Mouse (Mus musculus): ENCODE data around the gene Gm10295.

The Gm10295 gene

DNA sequence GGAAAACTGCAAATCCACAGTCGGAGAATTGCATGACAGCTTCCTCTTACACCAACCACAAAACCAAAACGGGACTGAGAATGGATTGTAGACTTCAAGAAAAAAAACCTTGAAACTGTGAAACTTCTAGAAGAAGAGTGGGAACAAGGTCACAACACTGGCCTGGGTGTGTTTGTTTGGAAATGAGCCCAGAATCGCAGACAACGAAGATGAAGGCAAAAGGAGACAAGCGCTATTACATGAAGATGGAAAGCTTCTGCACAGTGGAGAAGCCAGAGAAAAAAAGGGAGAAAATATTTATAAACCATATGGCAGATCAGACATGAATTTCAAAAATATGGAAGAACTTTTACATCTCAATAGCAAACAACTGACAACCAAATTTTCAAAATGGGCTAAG is 4.3 kb upstream of the Gm10295 start:
- no peak for DNase-seq (ENCODE audit: low spot score)

GRCm38 (mm10) chr7:71348922-71349321 is 2.4 kb downstream of the Gm10295 start:
- no peak for DNase-seq (ENCODE audit: low spot score)

- DNase-seq (ENCODE audit: low spot score), result no peak
Observed at GRCm38 (mm10) chr7:71324919-71325583, 26.2 kb downstream of the Gm10295 start.

DNA sequence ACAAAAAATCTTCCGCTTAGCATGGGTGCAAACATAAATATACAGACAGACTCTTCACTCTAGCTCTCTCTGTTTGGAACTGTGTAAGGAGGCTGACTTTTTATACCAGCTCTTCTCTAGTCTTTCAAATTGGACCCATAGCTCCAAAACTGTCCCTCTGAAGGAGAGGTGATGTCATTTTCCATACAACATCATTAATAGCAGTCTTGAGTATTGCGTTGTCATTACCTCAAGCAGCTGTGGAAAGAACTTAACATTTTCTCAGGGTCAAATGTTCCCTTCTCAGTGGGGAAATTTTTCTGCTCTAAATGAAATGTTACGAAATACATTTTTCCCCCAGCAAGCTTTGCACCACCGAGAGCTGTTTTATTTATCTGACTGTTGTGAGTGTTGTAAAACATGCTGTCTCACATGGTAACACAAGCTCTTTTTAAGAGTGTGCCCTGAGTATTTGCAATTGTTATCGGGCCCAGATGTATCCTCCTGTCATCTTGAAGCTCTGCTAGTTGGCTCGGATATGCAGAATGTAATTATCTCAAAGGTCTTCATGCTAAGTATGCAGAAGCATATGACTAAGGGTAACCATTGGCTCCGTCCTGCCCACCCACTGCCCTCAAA is 38.0 kb downstream of the Gm10295 start:
- no peak for DNase-seq (ENCODE audit: low spot score)

GRCm38 (mm10) chr7:71312375-71312774 is 38.9 kb downstream of the Gm10295 start:
- DNase-seq (ENCODE audit: low spot score), result no peak

DNA sequence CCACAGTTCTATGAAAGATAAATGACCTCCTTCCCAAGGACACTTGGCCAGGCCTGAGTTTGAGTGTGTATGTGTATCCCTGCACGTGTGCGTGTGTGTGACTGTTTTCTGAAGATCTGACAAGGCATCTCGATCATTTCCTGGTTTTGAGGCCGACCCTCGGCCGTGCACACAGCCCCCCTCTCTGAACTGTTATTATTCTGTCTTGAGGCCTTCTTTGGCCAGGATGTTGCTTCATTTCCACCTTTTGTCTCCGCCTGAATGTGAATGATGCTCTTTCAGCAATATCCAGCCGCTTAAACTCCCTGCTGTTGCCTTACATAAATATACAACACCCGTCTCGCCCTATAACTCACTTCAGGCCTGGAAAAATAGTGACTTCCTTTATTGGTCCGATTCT is 39.9 kb downstream of the Gm10295 start:
- DNase-seq (ENCODE audit: low spot score), result no peak

DNA sequence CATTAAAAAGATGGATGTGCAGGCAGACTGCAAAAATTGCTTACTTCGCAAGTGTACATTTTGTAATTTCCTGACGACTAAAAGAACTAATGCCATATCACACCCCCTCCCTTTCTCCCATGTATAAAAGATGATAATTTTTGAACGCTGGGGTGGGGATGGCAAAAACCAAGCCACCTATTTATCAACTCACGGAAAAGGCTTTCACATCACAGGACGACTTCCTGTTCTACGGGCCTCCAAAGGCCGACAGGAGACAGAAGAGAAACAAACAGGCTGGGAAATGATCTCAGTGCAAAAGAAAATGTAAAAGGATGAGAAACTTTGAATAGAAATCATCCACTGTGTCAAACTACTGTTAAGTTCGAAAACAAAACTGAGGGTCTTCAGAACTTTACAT is 43.2 kb downstream of the Gm10295 start:
- no peak for DNase-seq (ENCODE audit: low spot score)

GRCm38 (mm10) chr7:71302714-71303113 is 48.6 kb downstream of the Gm10295 start:
- no peak for DNase-seq (ENCODE audit: low spot score)

Measured in testis, postnatal 10 days (tissue).